Mouse (Mus musculus) stomach, embryonic 14.5 days (tissue): ENCODE data around the gene Ppm1m. TPM values are rescaled to one million over a fixed set of nuclear protein-coding genes. Genes with fewer than 3 reads are reported as not detected.

ENCODE experiments used
- ATAC-seq: fragments of 200-750 bp; cut with Nextera tagmentation; 2 replicates; pipeline ENCODE4 v1.8.0; 2017; ENCODE audit warnings: low read depth, moderate TSS enrichment; ENCODE audit not compliant: insufficient number of reproducible peaks, insufficient read depth, low FRiP score
- H3K27ac ChIP-seq: fragments of 300-500 bp; sonication (generic); 2 replicates; pipeline ENCODE4 v1.5.1; 2014; ENCODE audit warnings: mild to moderate bottlenecking, low read length, moderate library complexity, mixed read lengths
- H3K27me3 ChIP-seq: fragments of 300-500 bp; sonication (generic); 2 replicates; pipeline ENCODE4 v1.6.1; 2014; ENCODE audit warnings: low read length, control low read depth, mixed read lengths; ENCODE audit not compliant: control insufficient read depth, insufficient read depth
- H3K36me3 ChIP-seq: fragments of 300-500 bp; sonication (generic); 2 replicates; pipeline ENCODE4 v1.6.1; 2014; ENCODE audit warnings: mild to moderate bottlenecking, control low read depth, low read length, moderate library complexity, mixed read lengths; ENCODE audit not compliant: control insufficient read depth, insufficient read depth
- H3K4me1 ChIP-seq: fragments of 300-500 bp; sonication (generic); 2 replicates; pipeline ENCODE4 v1.6.1; 2014; ENCODE audit warnings: low read length, control low read depth, mixed read lengths; ENCODE audit not compliant: control insufficient read depth, insufficient read depth
- H3K4me2 ChIP-seq: fragments of 300-500 bp; sonication (generic); replicated peaks from 2 replicates; pipeline ENCODE4 v1.6.1; 2014; ENCODE audit warnings: low read depth, low read length, control low read depth
- H3K4me3 ChIP-seq: fragments of 300-500 bp; sonication (generic); 2 replicates; pipeline ENCODE4 v1.5.1; 2014; ENCODE audit warnings: low read depth, low read length, control low read depth
- H3K9ac ChIP-seq: fragments of 300-500 bp; sonication (generic); replicated peaks from 2 replicates; pipeline ENCODE4 v1.6.1; 2014; ENCODE audit warnings: low read depth, mild to moderate bottlenecking, control low read depth, low read length, moderate library complexity, mixed read lengths
- H3K9me3 ChIP-seq: fragments of 300-500 bp; sonication (generic); 2 replicates; pipeline ENCODE4 v1.6.1; 2016; ENCODE audit warnings: low read depth, low read length, control low read depth; ENCODE audit not compliant: control insufficient read depth
- WGBS: fragments of 180-500 bp; shearing (Covaris S2); extraction: QIAGEN DNeasy Blood & Tissue Kit; methylation state at CpG from one replicate; pipeline ENCODE4 v1.1.7; 2014; 5-methylcytosine and 5-hydroxymethylcytosine counted together
- polyA plus RNA-seq: library from polyadenylated mRNA; unstranded; fragments of >200 nt; fragmentation: Nextera tagmentation; extraction: Ambion mirVana; gene quantifications from 2 replicates; pipeline ENCODE4 v1.2.1, GENCODE M21; 2014

Gene Ppm1m
- polyA plus RNA-seq, 1 experiment from 2014 or later: 35.6 TPM

- H3K9me3 ChIP-seq: no peaks in the 10 kb centered on the region
- H3K36me3 ChIP-seq: peaks cover 32% of the 10 kb centered on the region
- H3K4me2 ChIP-seq: peak overlapping the region; percentile 41
- H3K27ac ChIP-seq: peak overlapping the region; percentile 53; the same call in 1 of the 2 replicates
- no peaks in the 10 kb centered on the region for H3K27me3 ChIP-seq
- 22% methylated on average over 37 of the region's 37 CpGs for WGBS
- peaks cover 4% of the 10 kb centered on the region; the same call in 1 of the 2 replicates for H3K4me1 ChIP-seq
- no peak overlapping the region for H3K9ac ChIP-seq
- peak overlapping the region; percentile 10; the same call in 1 of the 2 replicates for H3K4me3 ChIP-seq
- ATAC-seq: peak; percentile 64
Observed at GRCm38 (mm10) chr9:106211680-106212593, 12.4 kb upstream of the Ppm1m start.

GRCm38 (mm10) chr9:106210853-106211609 is 11.5 kb upstream of the Ppm1m start:
- 62% methylated on average over 9 of the region's 9 CpGs for WGBS
- H3K4me1 ChIP-seq: peaks cover 4% of the 10 kb centered on the region; the same call in 1 of the 2 replicates
- peaks cover 32% of the 10 kb centered on the region for H3K36me3 ChIP-seq
- H3K9ac ChIP-seq: no peak overlapping the region
- no peaks in the 10 kb centered on the region for H3K27me3 ChIP-seq
- H3K4me3 ChIP-seq: no peak overlapping the region
- no peak overlapping the region; the same call in 1 of the 2 replicates for H3K4me2 ChIP-seq
- peak overlapping the region; percentile 53; the same call in 1 of the 2 replicates for H3K27ac ChIP-seq
- no peaks in the 10 kb centered on the region for H3K9me3 ChIP-seq
- no peak for ATAC-seq

GRCm38 (mm10) chr9:106209954-106210353 is 10.4 kb upstream of the Ppm1m start:
- ATAC-seq: no peak
- no peaks in the 10 kb centered on the region for H3K9me3 ChIP-seq
- H3K27me3 ChIP-seq: no peaks in the 10 kb centered on the region
- H3K36me3 ChIP-seq: peaks cover 31% of the 10 kb centered on the region
- no peak overlapping the region for H3K4me2 ChIP-seq
- WGBS: 92% methylated on average over 4 of the region's 4 CpGs
- H3K27ac ChIP-seq: no peak overlapping the region
- H3K9ac ChIP-seq: no peak overlapping the region
- no peak overlapping the region for H3K4me3 ChIP-seq
- peaks cover 4% of the 10 kb centered on the region; the same call in 1 of the 2 replicates for H3K4me1 ChIP-seq

GRCm38 (mm10) chr9:106208181-106208580 is 8.6 kb upstream of the Ppm1m start:
- no peak overlapping the region for H3K4me3 ChIP-seq
- H3K36me3 ChIP-seq: peaks cover 15% of the 10 kb centered on the region
- no peak for ATAC-seq
- H3K27ac ChIP-seq: no peak overlapping the region
- WGBS: 74% methylated on average over 5 of the region's 5 CpGs
- no peak overlapping the region for H3K9ac ChIP-seq
- no peak overlapping the region for H3K4me2 ChIP-seq
- H3K9me3 ChIP-seq: no peaks in the 10 kb centered on the region
- peaks cover 16% of the 10 kb centered on the region for H3K4me1 ChIP-seq
- H3K27me3 ChIP-seq: no peaks in the 10 kb centered on the region

- H3K9me3 ChIP-seq: no peaks in the 10 kb centered on the region
- peaks cover 7% of the 10 kb centered on the region for H3K36me3 ChIP-seq
- 67% methylated on average over 2 of the region's 2 CpGs for WGBS
- H3K4me2 ChIP-seq: no peak overlapping the region
- H3K27ac ChIP-seq: no peak overlapping the region
- H3K27me3 ChIP-seq: no peaks in the 10 kb centered on the region
- H3K4me1 ChIP-seq: peaks cover 13% of the 10 kb centered on the region
- no peak overlapping the region for H3K4me3 ChIP-seq
- no peak for ATAC-seq
- H3K9ac ChIP-seq: no peak overlapping the region
Observed at GRCm38 (mm10) chr9:106206515-106206914, 7.0 kb upstream of the Ppm1m start.

- H3K27me3 ChIP-seq: no peaks in the 10 kb centered on the region
- H3K9ac ChIP-seq: no peak overlapping the region
- WGBS: 76% methylated on average over 7 of the region's 7 CpGs
- H3K4me1 ChIP-seq: peaks cover 13% of the 10 kb centered on the region
- no peaks in the 10 kb centered on the region for H3K9me3 ChIP-seq
- H3K4me2 ChIP-seq: no peak overlapping the region
- no peak for ATAC-seq
- H3K36me3 ChIP-seq: peaks cover 7% of the 10 kb centered on the region
- no peak overlapping the region for H3K4me3 ChIP-seq
- H3K27ac ChIP-seq: no peak overlapping the region
Observed at GRCm38 (mm10) chr9:106205713-106206290, 6.3 kb upstream of the Ppm1m start.

- Histone ChIP-seq H3K36me3 (peaks cover 7% of the 10 kb centered on the region), H3K4me3 (peak overlapping the region; percentile 71), H3K9ac (no peak overlapping the region; the same call in 1 of the 2 replicates), H3K4me1 (peaks cover 17% of the 10 kb centered on the region), H3K27me3 (no peaks in the 10 kb centered on the region), H3K27ac (no peak overlapping the region), H3K9me3 (no peaks in the 10 kb centered on the region), H3K4me2 (peak overlapping the region; percentile 57)
- ATAC-seq: no peak
- WGBS: 71% methylated on average over 7 of the region's 7 CpGs
Observed at GRCm38 (mm10) chr9:106203990-106204851, 4.7 kb upstream of the Ppm1m start.
